Mouse (Mus musculus): ENCODE measurements around the gene Lcn2.
"Not testable (repeated sequence)": the region's sequence is repeated elsewhere in the genome, so short reads cannot be mapped to it uniquely, and the experiment has no call there.

Lcn2 gene

GRCm38 (mm10) chr2:32364121-32364520 is 23.9 kb downstream of the Lcn2 start:
- no peak for DNase-seq (ENCODE audit: low spot score)

- peak; percentile 69 for DNase-seq (ENCODE audit: low spot score)
Observed at GRCm38 (mm10) chr2:32363376-32364106, 24.5 kb downstream of the Lcn2 start.

- peak; percentile 92 for DNase-seq (ENCODE audit: low spot score)
Observed at GRCm38 (mm10) chr2:32362817-32363340, 25.2 kb downstream of the Lcn2 start.

GRCm38 (mm10) chr2:32362274-32362673 is 25.8 kb downstream of the Lcn2 start:
- not testable (repeated sequence) for DNase-seq (ENCODE audit: low spot score)

- peak; percentile 36 for DNase-seq (ENCODE audit: low spot score)
Observed at GRCm38 (mm10) chr2:32361437-32361836, 26.6 kb downstream of the Lcn2 start.

- DNase-seq (ENCODE audit: low spot score) = peak; percentile 65
Observed at GRCm38 (mm10) chr2:32360741-32361140, 27.3 kb downstream of the Lcn2 start.

GRCm38 (mm10) chr2:32358381-32358780 is 29.7 kb downstream of the Lcn2 start:
- no peak for DNase-seq (ENCODE audit: low spot score)

- no peak for DNase-seq (ENCODE audit: low spot score)
Observed at GRCm38 (mm10) chr2:32357710-32358109, 30.3 kb downstream of the Lcn2 start.

GRCm38 (mm10) chr2:32356216-32356615 is 31.8 kb downstream of the Lcn2 start:
- DNase-seq (ENCODE audit: low spot score) = no peak

- DNase-seq (ENCODE audit: low spot score) = no peak
Observed at GRCm38 (mm10) chr2:32354336-32354895, 33.6 kb downstream of the Lcn2 start.

- no peak for DNase-seq (ENCODE audit: low spot score)
Observed at GRCm38 (mm10) chr2:32353836-32354235, 34.2 kb downstream of the Lcn2 start.

- DNase-seq (ENCODE audit: low spot score) = peak; percentile 93
Observed at GRCm38 (mm10) chr2:32353007-32353542, 35.0 kb downstream of the Lcn2 start, which contains the start of gene Dnm1. Dnm1 (minus strand) TSS chr2:32353338.

GRCm38 (mm10) chr2:32352151-32353006 is 35.7 kb downstream of the Lcn2 start, which contains the start of gene Ciz1:
Ciz1 (plus strand) TSS chr2:32352327.
- peak; percentile 79 for DNase-seq (ENCODE audit: low spot score)

- DNase-seq (ENCODE audit: low spot score) = no peak
Observed at GRCm38 (mm10) chr2:32351471-32351961, 36.5 kb downstream of the Lcn2 start.

- peak; percentile 46 for DNase-seq (ENCODE audit: low spot score)
Observed at GRCm38 (mm10) chr2:32350471-32351051, 37.5 kb downstream of the Lcn2 start.

GRCm38 (mm10) chr2:32349625-32350255 is 38.3 kb downstream of the Lcn2 start:
- no peak for DNase-seq (ENCODE audit: low spot score)

- no peak for DNase-seq (ENCODE audit: low spot score)
Observed at GRCm38 (mm10) chr2:32348311-32348710, 39.7 kb downstream of the Lcn2 start.

- DNase-seq (ENCODE audit: low spot score) = no peak
Observed at GRCm38 (mm10) chr2:32347019-32347418, 41.0 kb downstream of the Lcn2 start.

- DNase-seq (ENCODE audit: low spot score) = no peak
Observed at GRCm38 (mm10) chr2:32344598-32345321, 43.3 kb downstream of the Lcn2 start.

GRCm38 (mm10) chr2:32344056-32344455 is 44.0 kb downstream of the Lcn2 start:
- DNase-seq (ENCODE audit: low spot score) = no peak

- no peak for DNase-seq (ENCODE audit: low spot score)
Observed at GRCm38 (mm10) chr2:32343351-32343671, 44.7 kb downstream of the Lcn2 start.

All from MN1 (cell line).